Mouse (Mus musculus) mesoderm, embryonic 11.5 days (tissue): ENCODE data around the gene Fhad1.

Source experiments
- DNase-seq: peaks from one replicate; pipeline ENCODE4 v3.0.0-alpha.2; 2012; ENCODE audit warnings: low read depth, low spot score

Fhad1 gene

GRCm38 (mm10) chr4:141886385-141886968 lies 128.4 kb downstream of the Fhad1 start:
- no peak for DNase-seq

DNA sequence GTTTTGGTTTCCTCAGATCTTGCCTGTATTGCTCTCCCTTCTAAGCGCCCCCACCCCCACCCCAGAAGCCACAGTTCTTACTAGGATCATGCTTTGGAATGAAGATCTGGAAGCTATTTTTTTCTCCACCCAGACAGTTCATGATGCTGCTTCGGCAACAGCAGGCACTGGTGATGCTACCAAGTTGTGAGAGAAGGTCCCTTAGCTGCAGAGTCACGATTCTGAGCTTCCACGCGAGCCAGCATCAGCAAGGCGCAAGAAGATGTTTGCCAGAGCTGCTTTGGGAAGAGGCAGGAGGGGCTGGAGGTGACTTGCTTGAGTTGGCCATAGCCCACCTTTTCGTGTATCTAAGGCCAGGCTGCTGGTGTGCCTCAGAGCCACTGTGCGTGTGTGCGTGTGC lies 129.4 kb downstream of the Fhad1 start:
- no peak for DNase-seq

- DNase-seq, result no peak
Measured at GRCm38 (mm10) chr4:141882858-141883257, 132.0 kb downstream of the Fhad1 start.

- DNase-seq, result no peak
Measured at GRCm38 (mm10) chr4:141881950-141882349, 132.9 kb downstream of the Fhad1 start.

DNA sequence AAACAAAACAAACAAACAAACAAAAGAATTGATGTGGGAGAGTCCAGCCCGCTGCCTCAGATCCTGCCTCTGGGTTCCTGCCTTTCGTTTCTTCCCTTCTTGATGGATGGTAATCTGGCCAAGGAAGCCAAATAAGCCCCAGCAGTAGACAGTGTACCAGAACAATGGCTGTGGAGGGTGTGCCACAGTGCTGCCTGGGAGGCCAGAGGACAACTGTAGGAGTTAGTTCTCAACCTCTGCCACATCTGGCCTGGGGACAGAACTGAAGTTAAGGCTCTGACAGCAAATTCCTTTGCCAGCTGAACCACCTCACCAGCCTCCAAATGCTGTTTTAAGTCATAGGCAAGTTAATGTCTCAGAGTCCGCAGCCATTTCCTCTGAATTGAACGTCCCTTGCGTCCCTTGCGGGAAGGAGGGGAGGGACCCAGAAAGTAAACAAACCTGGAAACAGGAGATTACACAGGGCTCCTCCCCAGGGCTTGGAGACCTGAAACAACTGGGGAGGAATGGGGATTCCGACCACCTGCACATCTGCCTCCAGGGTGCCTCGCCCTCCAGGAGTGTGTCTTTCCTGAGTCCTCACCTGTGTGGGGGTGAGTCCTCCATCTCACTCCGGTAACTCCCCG lies 133.5 kb downstream of the Fhad1 start:
- DNase-seq, result no peak

DNA sequence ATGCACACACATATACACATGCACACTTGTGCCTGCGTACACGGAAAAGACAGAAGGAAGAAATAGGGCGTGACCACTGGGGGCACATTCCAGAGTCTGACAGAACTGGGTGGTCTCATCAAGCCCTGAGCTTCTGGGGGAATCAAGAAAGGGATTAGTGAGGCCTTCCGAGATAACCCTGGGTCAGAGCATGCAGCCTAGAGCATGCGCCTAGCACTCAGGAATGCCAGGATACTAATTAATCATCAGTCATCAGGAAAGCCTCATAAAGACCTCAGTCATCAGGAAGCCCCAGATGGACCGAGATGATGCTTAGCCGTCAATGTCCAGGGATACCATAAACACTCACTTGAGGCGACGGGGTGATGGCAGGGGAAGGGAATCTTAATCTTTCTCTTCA lies 135.0 kb downstream of the Fhad1 start:
- no peak for DNase-seq

GRCm38 (mm10) chr4:141879074-141879473 lies 135.8 kb downstream of the Fhad1 start:
- DNase-seq, result no peak

DNA sequence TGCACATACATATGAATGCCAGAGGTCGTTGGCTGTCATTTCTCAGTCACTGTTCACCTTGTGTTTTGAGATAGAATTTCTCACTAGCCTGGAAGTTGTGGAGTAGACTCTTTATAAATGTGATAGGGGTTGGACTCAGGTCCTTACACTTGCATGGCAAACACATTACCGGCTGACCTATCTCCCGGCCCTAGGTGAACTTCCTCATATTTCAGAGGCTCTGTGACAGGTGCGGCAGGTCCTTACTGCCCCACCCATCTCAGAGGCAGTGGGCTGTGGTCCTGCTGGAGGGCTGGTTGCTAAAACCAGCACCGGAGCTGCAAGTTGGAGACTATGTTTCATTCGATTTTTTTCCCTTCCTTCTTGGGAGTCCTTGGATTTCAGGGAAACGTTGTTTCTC lies 136.3 kb downstream of the Fhad1 start:
- DNase-seq, result no peak

GRCm38 (mm10) chr4:141875481-141876108 lies 139.3 kb downstream of the Fhad1 start:
- DNase-seq, result no peak

DNA sequence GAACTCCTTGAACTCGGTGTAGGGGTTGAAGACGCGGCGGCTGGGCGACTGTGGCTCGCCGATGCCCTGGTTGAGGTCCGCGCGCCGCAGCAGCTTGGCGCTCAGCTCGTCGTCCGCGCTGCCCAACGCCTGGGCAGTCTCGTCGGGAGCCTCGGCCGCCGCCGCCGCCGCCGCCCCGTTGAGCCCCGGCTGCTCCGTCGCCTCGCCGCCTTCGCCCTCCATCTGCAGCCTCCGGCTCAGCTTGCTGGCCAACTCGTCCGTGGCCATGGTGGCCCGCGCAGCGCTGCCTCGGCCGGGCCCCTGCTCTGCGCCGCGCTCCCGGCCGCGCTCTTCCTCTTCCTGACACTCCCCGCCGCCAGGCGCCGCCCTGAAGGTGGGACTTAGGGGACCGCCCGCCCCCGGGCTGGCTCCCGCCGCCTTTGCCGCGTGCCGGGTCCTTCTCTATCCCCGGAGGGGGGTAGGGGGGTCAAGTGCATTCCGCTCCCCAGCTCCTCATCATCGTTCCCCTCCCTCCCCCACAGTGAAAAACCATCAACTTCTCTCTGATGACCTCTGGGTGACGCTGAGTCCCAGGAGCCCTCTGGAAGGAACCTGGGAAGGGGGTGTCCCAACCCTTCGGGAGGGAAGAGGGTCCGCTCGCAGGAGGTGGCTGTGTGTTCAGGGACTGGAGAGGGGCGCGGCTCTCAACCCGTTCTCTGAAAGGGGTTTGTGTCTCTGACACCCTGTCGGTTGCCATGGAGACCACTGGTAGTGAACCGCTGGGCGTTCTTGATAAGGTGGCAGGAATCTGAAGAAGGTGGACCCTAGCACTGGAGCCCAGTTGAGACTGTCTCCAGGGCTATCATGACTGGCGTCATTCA lies 140.1 kb downstream of the Fhad1 start, which contains the start of gene Efhd2:
TSS of gene Efhd2 (minus strand) at position 320 of the 860 bp plus-strand sequence.
- DNase-seq, result peak; percentile 83

DNA sequence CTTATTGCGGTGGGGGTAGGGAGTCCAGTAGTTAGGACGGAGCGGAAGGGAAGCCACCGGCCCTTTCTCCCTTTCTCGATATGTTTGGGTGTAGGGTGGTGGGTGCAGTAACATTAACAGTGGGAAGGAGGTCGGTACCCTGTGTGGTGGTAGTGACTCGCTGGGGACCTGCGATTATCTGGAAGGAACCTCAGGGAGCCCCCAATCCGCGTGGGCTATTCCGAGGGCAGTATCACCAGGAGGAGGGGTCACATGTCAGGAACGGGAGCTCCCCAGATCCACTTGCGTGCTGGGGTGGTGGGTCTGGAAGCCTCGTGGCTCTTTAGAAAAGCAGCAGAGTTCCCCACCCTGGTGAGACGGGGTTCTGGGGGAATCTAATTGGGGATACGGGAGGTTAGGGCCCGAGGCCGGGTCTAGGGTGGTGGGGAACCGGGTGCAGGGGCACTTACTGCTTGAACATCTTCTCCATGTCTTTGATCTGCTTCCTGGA lies 140.7 kb downstream of the Fhad1 start:
- DNase-seq, result no peak

DNA sequence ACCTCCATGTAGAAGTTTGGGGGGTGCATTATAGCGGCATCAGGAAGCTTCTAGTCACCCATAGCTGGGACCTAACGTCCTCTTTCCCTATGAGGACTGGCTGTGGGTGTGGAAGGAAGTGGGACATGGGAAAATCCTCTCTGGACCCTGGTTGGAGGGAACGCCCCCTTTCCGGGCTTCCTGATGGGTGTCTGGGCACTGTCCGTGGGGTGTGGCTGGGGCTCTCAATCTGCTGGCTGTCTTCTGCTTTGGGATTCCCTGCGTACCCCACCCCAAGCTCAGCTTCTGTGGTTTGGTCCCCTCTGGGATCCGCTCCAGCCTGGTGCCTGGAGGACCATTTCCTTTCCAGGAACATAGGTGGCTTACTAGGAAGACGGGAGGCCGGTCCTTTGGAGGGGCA lies 141.9 kb downstream of the Fhad1 start:
- DNase-seq, result no peak

DNA sequence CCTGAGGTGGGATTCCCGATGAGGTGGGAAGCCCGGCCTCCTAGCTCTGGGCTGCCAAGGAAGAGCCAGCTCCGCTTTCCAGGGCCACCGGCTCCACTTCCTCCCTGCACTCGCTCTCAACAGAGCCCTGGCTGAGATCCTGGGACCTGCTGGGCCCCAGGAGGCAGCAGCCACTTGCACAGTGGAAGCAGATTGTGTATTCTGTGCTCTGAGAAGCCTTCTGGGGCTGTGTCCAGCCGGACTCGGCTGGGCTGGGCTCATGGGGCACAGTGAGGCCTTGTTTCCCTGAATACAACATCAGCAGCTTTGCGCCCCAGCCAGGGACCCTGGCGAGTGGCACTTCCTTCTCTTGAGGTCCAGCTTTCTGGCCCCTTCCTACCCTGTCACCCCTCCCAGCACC lies 143.0 kb downstream of the Fhad1 start:
- no peak for DNase-seq

DNA sequence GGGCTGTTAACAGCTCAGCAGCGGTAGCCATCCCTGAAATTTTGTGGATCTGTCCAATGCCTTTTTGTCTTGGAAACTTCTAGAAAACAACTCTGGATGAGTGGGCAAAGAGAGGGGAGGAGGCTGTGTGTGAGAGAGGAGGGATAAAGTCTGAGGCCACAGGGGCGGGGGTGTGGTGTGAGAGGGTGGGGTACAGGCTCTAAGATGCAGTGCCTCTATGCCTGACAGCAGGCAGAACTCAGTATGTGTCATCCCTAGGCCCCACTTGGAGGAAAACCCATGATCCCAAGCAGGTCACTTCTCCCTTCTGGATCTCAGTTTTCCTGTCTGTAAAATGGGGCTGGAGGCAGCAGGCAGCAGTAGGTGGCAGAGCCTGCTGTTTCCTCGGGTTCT lies 143.6 kb downstream of the Fhad1 start:
- DNase-seq, result no peak

DNA sequence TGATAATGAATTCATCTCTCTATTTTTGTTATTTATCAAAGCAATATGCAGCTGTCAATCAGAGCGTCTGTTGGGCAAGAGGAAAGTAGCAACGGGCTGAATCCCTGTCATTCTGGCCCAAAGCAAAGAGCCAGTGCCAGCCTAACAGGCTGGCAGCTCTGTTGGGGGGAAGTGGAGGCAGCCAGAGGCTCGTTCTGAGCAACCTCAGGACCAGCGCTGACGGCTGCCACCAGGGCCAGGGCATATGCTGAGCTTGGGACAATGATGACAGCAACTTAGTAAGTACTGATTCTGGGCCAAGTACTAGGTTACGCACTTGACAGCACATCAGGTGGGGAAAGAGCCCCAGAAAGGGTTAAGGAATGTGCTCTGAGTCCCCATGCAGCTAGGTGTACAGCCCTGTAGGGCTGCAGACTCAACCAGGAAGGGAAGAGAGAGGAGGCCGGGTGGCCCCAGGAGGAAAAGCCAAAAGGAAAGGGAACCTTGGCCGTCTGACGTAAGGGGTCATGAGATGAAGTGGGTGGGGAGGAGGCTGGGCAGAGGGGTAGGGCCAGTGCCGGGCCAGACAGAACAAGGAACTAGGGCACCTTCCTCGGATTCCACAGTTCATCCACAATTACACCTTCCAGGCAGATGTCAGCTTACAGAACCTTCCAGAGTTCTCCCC lies 144.1 kb downstream of the Fhad1 start:
- DNase-seq, result no peak

- DNase-seq, result no peak
Measured at GRCm38 (mm10) chr4:141869436-141870215, 145.3 kb downstream of the Fhad1 start.

DNA sequence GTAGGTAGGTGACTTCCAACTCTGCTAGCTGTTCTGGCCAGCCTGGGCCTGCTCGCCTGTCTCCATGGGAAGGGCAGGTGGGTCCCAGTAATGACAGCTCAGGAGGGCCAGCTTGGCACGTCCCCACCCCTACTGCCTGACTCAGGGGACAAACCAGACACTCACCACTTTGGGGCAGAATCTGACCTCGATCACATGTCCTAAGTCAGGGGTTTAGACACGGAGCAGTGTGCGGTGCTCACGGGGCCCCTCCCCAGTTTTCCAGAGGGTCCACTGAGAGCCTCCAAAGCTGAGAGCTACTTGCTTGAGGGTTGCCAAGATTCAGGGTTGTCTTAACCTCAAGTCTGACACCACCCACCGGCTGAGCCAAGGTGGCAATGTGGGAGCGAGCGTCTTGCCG lies 146.8 kb downstream of the Fhad1 start:
- DNase-seq, result no peak

DNA sequence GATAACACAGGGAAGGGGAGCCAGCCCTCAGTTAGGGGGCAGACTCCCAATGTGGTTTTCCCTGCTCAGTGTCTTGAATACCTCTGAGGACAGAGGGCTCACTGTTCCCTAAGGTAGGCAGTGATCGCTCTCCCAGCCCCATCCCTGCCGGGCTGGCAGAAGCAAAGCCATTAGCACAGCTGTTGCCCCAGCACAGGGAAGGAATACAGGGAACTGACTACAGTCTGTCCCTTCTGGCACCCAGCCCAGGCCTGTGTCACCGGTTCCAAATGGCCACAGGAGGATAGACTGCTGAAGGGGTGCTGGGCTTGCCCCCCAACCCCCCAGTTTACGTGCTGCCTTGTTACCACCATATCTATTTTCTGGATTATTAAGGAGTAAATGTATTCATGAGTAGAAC lies 147.4 kb downstream of the Fhad1 start:
- no peak for DNase-seq

DNA sequence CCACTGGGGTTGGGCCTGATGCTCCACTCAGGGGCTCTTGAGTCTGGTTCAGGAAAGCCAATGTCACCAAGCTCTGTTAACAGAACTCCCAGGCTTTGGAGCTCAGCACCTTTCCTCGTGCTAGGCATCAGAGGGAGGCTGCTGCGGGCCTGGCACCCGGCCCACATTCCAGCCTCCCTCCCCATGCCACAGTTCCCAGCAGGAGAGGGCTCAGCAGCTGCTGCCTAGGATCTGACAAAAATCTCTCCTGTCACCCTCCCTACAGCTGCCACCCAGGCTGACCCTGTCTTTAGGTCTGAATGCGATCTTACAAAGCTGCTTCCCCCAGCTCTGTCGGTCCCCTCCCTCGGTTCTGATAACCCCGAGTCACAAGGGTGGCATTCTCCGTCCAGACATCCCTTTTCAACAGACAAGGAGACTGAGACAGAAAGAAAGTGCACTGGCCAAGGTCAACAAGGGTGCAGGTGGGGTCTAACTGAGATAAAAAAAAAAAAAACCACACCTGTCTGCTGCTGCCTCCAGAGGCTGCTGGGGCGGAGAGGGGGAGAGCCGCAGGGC lies 147.9 kb downstream of the Fhad1 start:
- DNase-seq, result no peak

DNA sequence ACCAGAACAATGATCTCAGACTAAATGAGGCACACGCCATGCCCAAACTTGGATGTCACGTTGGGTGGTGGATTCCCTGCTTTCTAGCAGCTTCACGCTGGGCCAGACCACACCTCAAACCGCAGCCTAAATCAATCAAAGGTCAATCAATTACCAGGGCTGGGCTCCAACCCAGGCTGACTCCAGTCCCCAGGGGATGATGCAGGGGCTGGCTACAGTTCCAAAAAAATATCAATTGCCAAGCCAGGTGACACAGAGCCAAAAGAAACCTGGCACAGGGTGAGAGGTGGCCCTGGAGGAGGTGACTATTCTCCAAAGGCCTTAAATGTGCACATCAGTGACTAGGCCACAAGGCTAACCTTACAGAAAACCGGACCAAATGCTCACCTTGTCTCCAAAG lies 149.3 kb downstream of the Fhad1 start:
- no peak for DNase-seq

DNA sequence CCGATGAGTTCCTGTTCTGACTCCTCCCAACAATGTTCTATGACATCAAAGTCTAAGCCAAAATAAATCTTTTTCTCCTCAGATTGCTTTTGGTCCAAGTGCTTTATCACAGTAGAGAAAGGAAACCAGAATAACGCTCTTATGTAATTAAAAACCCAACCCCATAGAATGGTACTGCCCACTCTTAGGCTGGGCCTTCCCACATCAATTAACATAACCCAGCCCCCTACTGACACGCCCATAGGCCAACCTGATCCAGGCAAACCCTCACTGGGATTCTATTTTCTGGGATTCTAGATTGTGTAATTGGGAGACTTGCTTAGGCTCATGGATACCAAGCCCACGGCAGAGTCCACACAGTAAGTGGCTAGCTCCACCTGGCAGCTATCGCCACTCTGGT lies 149.9 kb downstream of the Fhad1 start:
- no peak for DNase-seq
